Mouse (Mus musculus) midbrain, embryonic 14.5 days (tissue): ENCODE results near the gene Tmem114. TPM values are rescaled to one million over a fixed set of nuclear protein-coding genes. Genes with fewer than 3 reads are reported as not detected.
A peak's percentile ranks its signal among the peaks of the same experiment; 100 is the strongest.

Experiments
- ATAC-seq: fragments of 200-750 bp; cut with Nextera tagmentation; 2 replicates; pipeline ENCODE4 v1.8.0; 2017; ENCODE audit warnings: moderate number of reproducible peaks, moderate library complexity; ENCODE audit not compliant: low FRiP score, low TSS enrichment
- DNase-seq: peaks from one replicate; pipeline ENCODE4 v3.0.0-alpha.2; 2015
- H3K27ac ChIP-seq: fragments of 300-500 bp; sonication (generic); replicated peaks from 2 replicates; pipeline ENCODE4 v1.5.1; 2014; ENCODE audit warnings: mild to moderate bottlenecking, low read depth, low read length, moderate library complexity
- H3K27me3 ChIP-seq: fragments of 300-500 bp; sonication (generic); 2 replicates; pipeline ENCODE4 v1.6.1; 2014; ENCODE audit warnings: low read length, control low read depth, mixed read lengths; ENCODE audit not compliant: control insufficient read depth, insufficient read depth
- H3K36me3 ChIP-seq: fragments of 300-500 bp; sonication (generic); 2 replicates; pipeline ENCODE4 v1.6.1; 2014; ENCODE audit warnings: low read length, control low read depth; ENCODE audit not compliant: control insufficient read depth, insufficient read depth
- H3K4me1 ChIP-seq: fragments of 300-500 bp; sonication (generic); 2 replicates; pipeline ENCODE4 v1.6.1; 2014; ENCODE audit warnings: mild to moderate bottlenecking, antibody characterized with exemption, low read length, control low read depth; ENCODE audit not compliant: control insufficient read depth, insufficient read depth
- H3K4me2 ChIP-seq: fragments of 300-500 bp; sonication (generic); 2 replicates; pipeline ENCODE4 v1.6.1; 2014; ENCODE audit warnings: mild to moderate bottlenecking, low read length, moderate library complexity
- H3K4me3 ChIP-seq: fragments of 300-500 bp; sonication (generic); replicated peaks from 2 replicates; pipeline ENCODE4 v1.5.1; 2014; ENCODE audit warnings: low read depth, low read length
- H3K9ac ChIP-seq: fragments of 300-500 bp; sonication (generic); replicated peaks from 2 replicates; pipeline ENCODE4 v1.6.1; 2014; ENCODE audit warnings: mild to moderate bottlenecking, low read length, moderate library complexity
- H3K9me3 ChIP-seq: fragments of 300-500 bp; sonication (generic); 2 replicates; pipeline ENCODE4 v1.6.1; 2016; ENCODE audit warnings: low read length, control low read depth, mixed read lengths; ENCODE audit not compliant: control insufficient read depth
- WGBS: fragments of 180-500 bp; shearing (Covaris S2); extraction: QIAGEN DNeasy Blood & Tissue Kit; methylation state at CpG from one replicate; pipeline ENCODE4 v1.1.7; 2014; 5-methylcytosine and 5-hydroxymethylcytosine counted together
- polyA plus RNA-seq: library from polyadenylated mRNA; unstranded; fragments of >200 nt; fragmentation: Nextera tagmentation; extraction: Ambion mirVana; gene quantifications from 2 replicates; pipeline ENCODE4 v1.2.1, GENCODE M21; 2014

Gene Tmem114
- polyA plus RNA-seq, 1 experiment from 2014 or later, result not detected

GRCm38 (mm10) chr16:8444911-8445310 lies 20.0 kb upstream of the Tmem114 start:
- H3K27ac ChIP-seq, result no peak overlapping the region
- no peaks in the 10 kb centered on the region for H3K27me3 ChIP-seq
- no peaks in the 10 kb centered on the region for H3K36me3 ChIP-seq
- WGBS, result 88% methylated on average over 7 of the region's 7 CpGs
- H3K4me3 ChIP-seq, result no peak overlapping the region
- H3K4me1 ChIP-seq, result no peaks in the 10 kb centered on the region
- DNase-seq, result no peak
- no peaks in the 10 kb centered on the region for H3K9me3 ChIP-seq
- no peak overlapping the region for H3K4me2 ChIP-seq
- ATAC-seq, result no peak
- H3K9ac ChIP-seq, result no peak overlapping the region

- ATAC-seq (no peak), DNase-seq (no peak)
- Histone ChIP-seq H3K4me3 (no peak overlapping the region), H3K4me1 (no peaks in the 10 kb centered on the region), H3K27ac (no peak overlapping the region), H3K27me3 (no peaks in the 10 kb centered on the region), H3K9ac (no peak overlapping the region), H3K4me2 (no peak overlapping the region), H3K9me3 (no peaks in the 10 kb centered on the region), H3K36me3 (no peaks in the 10 kb centered on the region)
- WGBS, result 88% methylated on average over 3 of the region's 3 CpGs
Measured at GRCm38 (mm10) chr16:8432616-8433015, 7.7 kb upstream of the Tmem114 start.

DNA sequence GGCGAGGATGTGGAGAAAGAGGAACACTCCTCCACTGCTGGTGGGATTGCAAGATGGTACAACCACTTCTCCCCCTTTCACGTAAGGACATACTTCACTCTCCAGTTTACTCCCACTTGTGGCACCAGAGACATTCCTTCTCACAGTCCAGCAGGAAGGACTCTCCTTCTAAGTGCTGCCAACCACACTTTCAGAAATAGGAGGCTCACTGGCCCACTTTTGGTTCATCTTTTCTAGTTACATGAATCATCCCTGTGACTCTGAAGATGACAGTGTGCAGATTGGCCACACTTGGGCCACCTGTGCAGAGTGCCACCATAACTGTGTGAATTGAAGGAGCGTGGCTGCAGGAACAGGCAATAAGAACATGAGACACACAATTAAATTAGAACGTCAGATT lies 4.6 kb upstream of the Tmem114 start:
- H3K4me2 ChIP-seq, result no peak overlapping the region
- no peak overlapping the region for H3K4me3 ChIP-seq
- 88% methylated on average over 4 of the region's 4 CpGs for WGBS
- no peak overlapping the region for H3K9ac ChIP-seq
- H3K27ac ChIP-seq, result no peak overlapping the region
- peaks cover 22% of the 10 kb centered on the region for H3K27me3 ChIP-seq
- no peak for ATAC-seq
- H3K36me3 ChIP-seq, result no peaks in the 10 kb centered on the region
- peaks cover 2% of the 10 kb centered on the region; the same call in 1 of the 2 replicates for H3K4me1 ChIP-seq
- DNase-seq, result no peak
- H3K9me3 ChIP-seq, result no peaks in the 10 kb centered on the region

- no peak for DNase-seq
- H3K9me3 ChIP-seq, result no peaks in the 10 kb centered on the region
- H3K27me3 ChIP-seq, result peaks cover 38% of the 10 kb centered on the region
- ATAC-seq, result no peak
- peaks cover 4% of the 10 kb centered on the region; the same call in 1 of the 2 replicates for H3K4me1 ChIP-seq
- WGBS, result 83% methylated on average over 5 of the region's 5 CpGs
- H3K4me3 ChIP-seq, result no peak overlapping the region
- H3K27ac ChIP-seq, result no peak overlapping the region
- H3K36me3 ChIP-seq, result no peaks in the 10 kb centered on the region
- H3K9ac ChIP-seq, result no peak overlapping the region
- H3K4me2 ChIP-seq, result no peak overlapping the region
Measured at GRCm38 (mm10) chr16:8425736-8426135, 800 bp upstream of the Tmem114 start.

GRCm38 (mm10) chr16:8424161-8424970 lies 570 bp downstream of the Tmem114 start:
- peaks cover 38% of the 10 kb centered on the region for H3K27me3 ChIP-seq
- 3% methylated on average over 43 of the region's 43 CpGs for WGBS

GRCm38 (mm10) chr16:8423626-8424114 lies 1.3 kb downstream of the Tmem114 start:
- H3K4me2 ChIP-seq, result no peak overlapping the region
- peaks cover 38% of the 10 kb centered on the region for H3K27me3 ChIP-seq
- H3K36me3 ChIP-seq, result no peaks in the 10 kb centered on the region
- H3K9ac ChIP-seq, result no peak overlapping the region
- ATAC-seq (no peak), DNase-seq (no peak)
- peaks cover 4% of the 10 kb centered on the region; the same call in 1 of the 2 replicates for H3K4me1 ChIP-seq
- H3K4me3 ChIP-seq, result no peak overlapping the region
- H3K27ac ChIP-seq, result no peak overlapping the region
- whole genome bisulfite sequencing, result 42% methylated on average over 7 of the region's 7 CpGs
- H3K9me3 ChIP-seq, result no peaks in the 10 kb centered on the region

More at GRCm38 (mm10) chr16:8424161-8424970, 570 bp downstream of the Tmem114 start:
- Histone ChIP-seq H3K9me3 (no peaks in the 10 kb centered on the region), H3K36me3 (no peaks in the 10 kb centered on the region), H3K4me3 (peak overlapping the region; percentile 36), H3K27ac (no peak overlapping the region), H3K9ac (peak overlapping the region; percentile 31), H3K4me1 (peaks cover 4% of the 10 kb centered on the region; the same call in 1 of the 2 replicates), H3K4me2 (peak overlapping the region; percentile 71)
- DNase-seq (peak; percentile 38), ATAC-seq (no peak)

- ATAC-seq (no peak), DNase-seq (no peak)
- peaks cover 29% of the 10 kb centered on the region for H3K27me3 ChIP-seq
- no peaks in the 10 kb centered on the region for H3K9me3 ChIP-seq
- no peak overlapping the region for H3K9ac ChIP-seq
- H3K4me1 ChIP-seq, result peaks cover 4% of the 10 kb centered on the region; the same call in 1 of the 2 replicates
- H3K4me3 ChIP-seq, result no peak overlapping the region
- no peak overlapping the region for H3K27ac ChIP-seq
- WGBS, result 86% methylated on average over 4 of the region's 4 CpGs
- H3K4me2 ChIP-seq, result no peak overlapping the region
- no peaks in the 10 kb centered on the region for H3K36me3 ChIP-seq
Measured at GRCm38 (mm10) chr16:8420842-8421241, 4.1 kb downstream of the Tmem114 start.

- H3K4me1 ChIP-seq, result peaks cover 4% of the 10 kb centered on the region; the same call in 1 of the 2 replicates
- 81% methylated on average over 10 of the region's 10 CpGs for WGBS
- DNase-seq, result no peak
Measured at GRCm38 (mm10) chr16:8420381-8420780, 4.6 kb downstream of the Tmem114 start.

DNA sequence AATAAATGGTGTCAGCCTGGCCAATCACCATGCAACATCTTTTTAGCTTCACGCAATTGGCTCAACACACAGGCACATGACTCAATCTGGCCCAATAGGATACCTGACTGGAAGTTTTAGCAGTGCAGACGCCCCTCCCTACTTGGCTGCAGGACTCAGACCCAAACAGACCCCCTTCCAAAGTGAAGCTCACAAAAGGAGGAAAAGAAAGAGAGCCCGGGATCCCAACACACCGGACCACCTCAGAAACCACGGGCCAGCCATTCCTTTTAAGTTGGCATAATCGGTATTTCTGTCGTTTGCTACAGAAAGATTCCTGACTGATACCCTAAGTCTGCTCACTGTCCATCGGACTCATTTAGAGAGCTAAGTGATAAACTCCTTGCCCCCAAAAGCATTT lies 5.3 kb downstream of the Tmem114 start:
- no peak overlapping the region for H3K4me3 ChIP-seq
- 90% methylated on average over 8 of the region's 8 CpGs for WGBS
- no peak overlapping the region for H3K9ac ChIP-seq
- no peaks in the 10 kb centered on the region for H3K9me3 ChIP-seq
- peaks cover 18% of the 10 kb centered on the region for H3K27me3 ChIP-seq
- peaks cover 3% of the 10 kb centered on the region; the same call in 1 of the 2 replicates for H3K4me1 ChIP-seq
- no peak overlapping the region for H3K27ac ChIP-seq
- H3K36me3 ChIP-seq, result no peaks in the 10 kb centered on the region
- no peak overlapping the region for H3K4me2 ChIP-seq
- no peak for DNase-seq
- no peak for ATAC-seq

More at GRCm38 (mm10) chr16:8420381-8420780, 4.6 kb downstream of the Tmem114 start:
- peaks cover 25% of the 10 kb centered on the region for H3K27me3 ChIP-seq
- H3K4me3 ChIP-seq, result no peak overlapping the region
- no peaks in the 10 kb centered on the region for H3K9me3 ChIP-seq
- no peaks in the 10 kb centered on the region for H3K36me3 ChIP-seq
- no peak overlapping the region for H3K9ac ChIP-seq
- no peak overlapping the region for H3K4me2 ChIP-seq
- no peak for ATAC-seq
- H3K27ac ChIP-seq, result no peak overlapping the region
